Mouse (Mus musculus) intestine, embryonic 16.5 days (tissue): ENCODE results near the gene Crhr1. TPM values are rescaled to one million over a fixed set of nuclear protein-coding genes. Genes with fewer than 3 reads are reported as not detected.
"Not testable (repeated sequence)": the region's sequence is repeated elsewhere in the genome, so short reads cannot be mapped to it uniquely, and the experiment has no call there.

Experiments
- ATAC-seq: fragments of 200-750 bp; cut with Nextera tagmentation; 2 replicates; pipeline ENCODE4 v1.8.0; 2017; ENCODE audit warnings: moderate TSS enrichment, moderate library complexity
- H3K27ac ChIP-seq: fragments of 300-500 bp; sonication (generic); 2 replicates; pipeline ENCODE4 v1.5.1; 2014; ENCODE audit warnings: mild to moderate bottlenecking, low read length
- H3K27me3 ChIP-seq: fragments of 300-500 bp; sonication (generic); replicated peaks from 2 replicates; pipeline ENCODE4 v1.6.1; 2014; ENCODE audit warnings: low read length, control low read depth, mixed read lengths; ENCODE audit not compliant: control insufficient read depth, insufficient read depth
- H3K36me3 ChIP-seq: fragments of 300-500 bp; sonication (generic); 2 replicates; pipeline ENCODE4 v1.6.1; 2014; ENCODE audit warnings: low read length, control low read depth; ENCODE audit not compliant: control insufficient read depth, insufficient read depth
- H3K4me1 ChIP-seq: fragments of 300-500 bp; sonication (generic); 2 replicates; pipeline ENCODE4 v1.6.1; 2014; ENCODE audit warnings: low read length, control low read depth, mixed read lengths; ENCODE audit not compliant: control insufficient read depth, insufficient read depth
- H3K4me2 ChIP-seq: fragments of 300-500 bp; sonication (generic); 2 replicates; pipeline ENCODE4 v1.6.1; 2014; ENCODE audit warnings: low read depth, low read length, control low read depth
- H3K4me3 ChIP-seq: fragments of 300-500 bp; sonication (generic); 2 replicates; pipeline ENCODE4 v1.5.1; 2014; ENCODE audit warnings: mild to moderate bottlenecking, low read length
- H3K9ac ChIP-seq: fragments of 300-500 bp; sonication (generic); 2 replicates; pipeline ENCODE4 v1.6.1; 2014; ENCODE audit warnings: low read depth, low read length
- H3K9me3 ChIP-seq: fragments of 300-500 bp; sonication (generic); 2 replicates; pipeline ENCODE4 v1.6.1; 2016; ENCODE audit warnings: low read length, control low read depth; ENCODE audit not compliant: control insufficient read depth
- WGBS: fragments of 180-500 bp; shearing (Covaris S2); extraction: QIAGEN DNeasy Blood & Tissue Kit; methylation state at CpG from one replicate; pipeline ENCODE4 v1.1.7; 2014; 5-methylcytosine and 5-hydroxymethylcytosine counted together
- polyA plus RNA-seq: library from polyadenylated mRNA; unstranded; fragments of >200 nt; fragmentation: Nextera tagmentation; extraction: Ambion mirVana; gene quantifications from 2 replicates; pipeline ENCODE4 v1.2.1, GENCODE M21; 2015

Gene Crhr1
- polyA plus RNA-seq, 1 experiment from 2014 or later = 0.12 TPM

DNA sequence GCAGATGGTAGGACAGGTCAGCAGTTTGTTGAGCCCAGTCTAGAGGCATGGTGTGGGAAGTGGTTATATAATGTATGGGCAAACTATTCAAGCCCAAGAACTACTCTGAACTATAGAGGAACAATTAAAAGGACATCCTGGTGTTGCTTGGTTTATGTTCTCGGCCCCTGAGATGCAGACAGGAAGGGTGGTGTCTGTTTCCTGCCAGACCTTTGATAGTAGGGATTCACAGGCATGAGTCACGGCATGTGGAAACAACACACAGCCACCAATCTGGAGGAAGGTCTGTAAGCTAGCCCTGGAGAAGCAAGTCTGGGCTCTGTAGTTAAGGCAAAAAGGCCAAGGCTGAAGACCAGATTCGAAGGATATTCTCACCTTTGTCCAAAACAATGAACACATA is 70.6 kb downstream of the Crhr1 start:
- Histone ChIP-seq H3K9ac (no peak overlapping the region), H3K9me3 (no peaks in the 10 kb centered on the region), H3K4me3 (no peak overlapping the region), H3K4me1 (no peaks in the 10 kb centered on the region), H3K27me3 (peaks cover 2% of the 10 kb centered on the region; the same call in 1 of the 2 replicates), H3K36me3 (no peaks in the 10 kb centered on the region), H3K27ac (no peak overlapping the region), H3K4me2 (no peak overlapping the region)
- no peak for ATAC-seq
- WGBS = 82% methylated on average over 3 of the region's 3 CpGs

DNA sequence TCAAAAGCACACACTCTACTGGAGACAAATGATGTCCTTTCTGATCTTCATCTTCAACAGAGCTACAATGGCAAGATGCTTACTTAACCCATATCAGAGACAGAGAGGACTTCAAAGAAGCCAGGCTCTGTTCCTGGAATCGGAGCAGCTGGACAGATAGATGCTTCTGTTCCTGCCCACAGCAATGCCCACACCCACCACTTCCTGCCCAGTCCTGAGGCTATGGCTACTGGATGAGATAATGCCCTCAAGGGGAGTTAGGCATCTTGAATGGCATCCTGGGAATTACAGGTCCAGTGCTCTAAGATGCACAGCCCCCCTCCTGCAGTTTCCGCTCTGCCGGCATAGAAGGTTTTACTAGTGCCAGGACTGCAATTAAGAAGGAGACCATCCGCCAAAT is 73.9 kb downstream of the Crhr1 start:
- no peaks in the 10 kb centered on the region for H3K4me1 ChIP-seq
- H3K36me3 ChIP-seq = no peaks in the 10 kb centered on the region
- H3K4me2 ChIP-seq = no peak overlapping the region
- no peaks in the 10 kb centered on the region for H3K27me3 ChIP-seq
- ATAC-seq = no peak
- no peak overlapping the region for H3K9ac ChIP-seq
- H3K4me3 ChIP-seq = no peak overlapping the region
- H3K9me3 ChIP-seq = no peaks in the 10 kb centered on the region
- no peak overlapping the region for H3K27ac ChIP-seq
- 79% methylated on average over 4 of the region's 4 CpGs for whole genome bisulfite sequencing

DNA sequence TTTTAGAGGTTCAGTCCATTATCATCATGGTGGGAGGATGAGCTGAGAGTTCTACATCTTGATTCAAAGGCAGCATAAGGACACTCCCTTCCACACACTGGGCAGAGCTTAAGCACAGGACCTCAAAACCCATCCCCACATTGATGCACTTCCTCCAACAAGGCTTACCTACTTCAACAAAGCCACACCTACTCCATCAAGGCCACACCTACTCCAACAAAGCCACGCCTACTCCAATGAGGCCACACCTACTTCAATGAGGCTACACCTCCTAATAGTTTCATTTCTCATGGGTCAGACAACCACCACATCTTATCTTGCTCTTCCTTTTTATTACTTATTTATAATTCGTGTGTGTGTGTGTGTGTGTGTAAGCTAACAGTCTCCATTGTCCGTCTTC is 76.4 kb downstream of the Crhr1 start:
- H3K9ac ChIP-seq = no peak overlapping the region
- H3K4me1 ChIP-seq = no peaks in the 10 kb centered on the region
- no peak overlapping the region for H3K4me2 ChIP-seq
- no peaks in the 10 kb centered on the region for H3K9me3 ChIP-seq
- no peaks in the 10 kb centered on the region for H3K36me3 ChIP-seq
- H3K27ac ChIP-seq = no peak overlapping the region
- WGBS = 69% methylated on average over 3 of the region's 3 CpGs
- H3K27me3 ChIP-seq = no peaks in the 10 kb centered on the region
- ATAC-seq = no peak
- H3K4me3 ChIP-seq = no peak overlapping the region

DNA sequence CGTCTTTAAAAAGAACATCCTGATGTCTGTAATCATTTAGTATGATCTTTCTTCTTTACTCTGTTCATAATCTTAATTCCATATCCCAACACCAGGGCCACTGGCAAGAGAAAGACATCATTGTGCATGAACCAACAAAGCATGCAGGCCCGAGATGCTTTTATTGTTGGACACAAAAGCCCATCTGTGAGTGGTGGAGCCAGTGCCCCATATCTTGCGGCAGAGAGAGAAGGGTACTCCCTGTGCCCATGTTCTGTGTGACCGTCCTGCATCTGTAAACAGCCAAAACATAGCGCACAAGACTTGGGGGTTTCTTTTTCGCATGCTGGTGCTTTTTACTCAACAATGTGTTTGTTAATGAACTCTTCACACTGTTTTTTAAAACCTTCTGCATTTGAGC is 78.6 kb downstream of the Crhr1 start:
- H3K9me3 ChIP-seq = no peaks in the 10 kb centered on the region
- no peak overlapping the region for H3K9ac ChIP-seq
- no peaks in the 10 kb centered on the region for H3K27me3 ChIP-seq
- no peak for ATAC-seq
- no peak overlapping the region for H3K27ac ChIP-seq
- H3K4me1 ChIP-seq = no peaks in the 10 kb centered on the region
- WGBS = 82% methylated on average over 6 of the region's 6 CpGs
- H3K4me3 ChIP-seq = no peak overlapping the region
- H3K4me2 ChIP-seq = no peak overlapping the region
- no peaks in the 10 kb centered on the region for H3K36me3 ChIP-seq

DNA sequence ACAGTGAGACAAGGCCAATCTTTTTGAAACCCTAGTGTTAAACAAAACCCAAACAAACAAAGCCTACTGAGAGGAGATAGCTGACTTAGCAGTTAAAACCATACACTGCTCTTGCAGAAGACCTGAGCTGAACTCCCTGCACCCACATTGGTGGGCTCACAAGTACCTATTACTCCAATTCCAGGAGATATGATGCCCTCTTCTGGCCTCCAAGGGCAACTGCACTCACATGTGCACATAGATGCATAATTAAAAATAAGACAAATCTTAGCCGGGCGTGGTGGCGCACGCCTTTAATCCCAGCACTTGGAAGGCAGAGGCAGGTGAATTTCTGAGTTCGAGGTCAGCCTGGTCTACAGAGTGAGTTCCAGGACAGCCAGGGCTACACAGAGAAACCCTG is 81.5 kb downstream of the Crhr1 start:
- not testable (repeated sequence) for H3K27me3 ChIP-seq, H3K9me3 ChIP-seq, H3K27ac ChIP-seq, ATAC-seq, H3K36me3 ChIP-seq, H3K4me3 ChIP-seq, H3K4me2 ChIP-seq, H3K4me1 ChIP-seq, H3K9ac ChIP-seq
- 94% methylated on average over 5 of the region's 5 CpGs for WGBS

DNA sequence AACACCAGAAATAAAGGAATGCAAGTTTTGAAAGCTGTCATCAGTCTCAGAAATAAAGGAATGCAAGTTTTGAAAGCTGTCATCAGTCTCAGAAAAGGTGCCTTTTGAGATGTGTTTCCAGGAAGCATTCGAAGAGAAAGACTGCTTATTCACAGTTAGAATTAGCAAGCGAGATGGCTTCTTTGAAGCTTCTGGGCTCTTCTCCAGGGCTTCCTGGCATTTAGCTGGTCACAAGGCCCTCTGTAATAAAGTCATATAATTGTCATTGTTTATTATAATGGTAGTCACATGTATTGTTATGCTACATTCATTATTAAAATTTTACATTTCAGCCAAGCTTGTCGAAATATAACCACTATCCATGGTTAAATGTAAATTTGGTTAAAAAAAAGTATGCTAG is 85.4 kb downstream of the Crhr1 start:
- Histone ChIP-seq H3K27me3 (no peaks in the 10 kb centered on the region), H3K27ac (no peak overlapping the region), H3K4me3 (no peak overlapping the region), H3K9me3 (no peaks in the 10 kb centered on the region), H3K4me1 (no peaks in the 10 kb centered on the region), H3K9ac (no peak overlapping the region), H3K36me3 (no peaks in the 10 kb centered on the region), H3K4me2 (no peak overlapping the region)
- WGBS = 78% methylated on average over 3 of the region's 3 CpGs
- no peak for ATAC-seq

DNA sequence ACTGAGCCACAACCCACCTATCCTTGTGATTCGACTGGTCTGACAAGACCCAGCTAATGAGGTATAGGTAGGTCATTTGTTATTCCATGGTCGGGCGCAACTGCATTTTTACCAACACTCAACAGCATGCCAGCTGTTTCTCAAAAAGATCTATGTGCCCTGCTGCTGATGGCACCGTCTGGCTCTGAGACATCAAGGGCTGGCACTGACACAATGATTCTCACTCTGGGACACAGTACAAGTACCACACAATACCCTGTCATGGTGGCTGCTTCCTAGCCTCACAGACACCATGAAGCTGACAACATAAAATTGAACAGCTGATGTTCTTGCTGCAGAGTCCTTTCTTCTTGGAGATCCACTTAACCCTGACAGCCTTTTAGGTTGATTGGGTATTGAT is 87.6 kb downstream of the Crhr1 start:
- H3K4me3 ChIP-seq = no peak overlapping the region
- no peaks in the 10 kb centered on the region for H3K4me1 ChIP-seq
- no peaks in the 10 kb centered on the region for H3K9me3 ChIP-seq
- WGBS = 81% methylated on average over 4 of the region's 4 CpGs
- H3K27ac ChIP-seq = no peak overlapping the region
- H3K9ac ChIP-seq = no peak overlapping the region
- H3K36me3 ChIP-seq = no peaks in the 10 kb centered on the region
- no peaks in the 10 kb centered on the region for H3K27me3 ChIP-seq
- no peak overlapping the region for H3K4me2 ChIP-seq
- ATAC-seq = no peak

DNA sequence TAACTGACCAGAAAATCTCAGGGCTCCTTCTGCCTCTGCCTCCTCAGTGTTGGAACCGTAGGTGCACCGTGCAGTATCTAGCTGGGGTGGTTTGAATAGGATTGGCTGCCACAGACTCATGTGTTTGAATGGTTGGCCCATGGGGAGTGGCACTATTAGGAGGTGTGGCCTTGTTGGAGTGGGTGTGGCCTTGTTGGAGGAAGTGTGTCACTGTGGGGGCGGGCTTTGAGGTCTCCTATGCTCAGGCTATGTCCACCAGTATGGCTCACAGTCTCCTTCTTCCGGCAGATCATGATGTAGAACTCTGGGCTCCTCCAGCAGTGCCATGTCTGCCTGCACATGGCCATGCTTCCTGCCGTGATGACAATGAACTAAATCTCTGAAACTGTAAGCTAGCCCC is 89.1 kb downstream of the Crhr1 start:
- no peaks in the 10 kb centered on the region for H3K27me3 ChIP-seq
- H3K4me2 ChIP-seq = no peak overlapping the region
- no peaks in the 10 kb centered on the region for H3K36me3 ChIP-seq
- no peaks in the 10 kb centered on the region for H3K9me3 ChIP-seq
- H3K27ac ChIP-seq = no peak overlapping the region
- ATAC-seq = no peak
- H3K4me3 ChIP-seq = no peak overlapping the region
- WGBS = 80% methylated on average over 5 of the region's 5 CpGs
- H3K4me1 ChIP-seq = no peaks in the 10 kb centered on the region
- H3K9ac ChIP-seq = no peak overlapping the region

DNA sequence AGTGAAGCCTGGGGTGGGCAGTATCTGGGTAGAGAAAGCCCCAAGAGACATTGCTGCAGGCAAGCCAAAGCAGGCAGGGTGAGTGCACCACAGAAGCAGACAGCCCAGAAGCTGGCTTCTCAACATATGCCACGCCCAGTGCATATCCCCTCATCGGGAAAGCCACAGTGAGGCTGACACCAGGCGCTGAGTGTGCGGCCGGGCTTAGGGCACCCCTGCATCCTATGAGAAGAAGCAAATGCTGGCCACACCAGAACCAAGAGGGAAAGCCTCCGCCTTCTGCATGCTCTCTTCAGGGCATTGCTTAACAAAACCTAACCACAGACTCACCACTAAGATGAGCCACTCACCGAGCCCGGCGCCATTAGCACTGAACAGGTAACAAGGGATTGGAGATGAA is 90.6 kb downstream of the Crhr1 start:
- no peak overlapping the region for H3K4me2 ChIP-seq
- H3K4me1 ChIP-seq = no peaks in the 10 kb centered on the region
- no peaks in the 10 kb centered on the region for H3K27me3 ChIP-seq
- no peak for ATAC-seq
- no peak overlapping the region for H3K27ac ChIP-seq
- no peaks in the 10 kb centered on the region for H3K9me3 ChIP-seq
- H3K9ac ChIP-seq = no peak overlapping the region
- H3K36me3 ChIP-seq = no peaks in the 10 kb centered on the region
- no peak overlapping the region for H3K4me3 ChIP-seq
- 78% methylated on average over 9 of the region's 9 CpGs for WGBS
